Mouse (Mus musculus) limb, embryonic 11.5 days (tissue): Measurements from ENCODE around the gene Fam71e1. TPM values are rescaled to one million over a fixed set of nuclear protein-coding genes. Genes with fewer than 3 reads are reported as not detected.

Experiments used
- ATAC-seq: fragments of 200-750 bp; cut with Nextera tagmentation; 2 replicates; pipeline ENCODE4 v1.8.0; 2017; ENCODE audit warnings: low read depth; ENCODE audit not compliant: insufficient number of reproducible peaks, low FRiP score, low TSS enrichment
- DNase-seq: peaks from one replicate; pipeline ENCODE4 v3.0.0-alpha.2; 2015; ENCODE audit warnings: low spot score
- H3K27ac ChIP-seq: fragments of 300-500 bp; sonication (generic); replicated peaks from 2 replicates; pipeline ENCODE4 v1.5.1; 2014; ENCODE audit warnings: low read depth, mild to moderate bottlenecking, low read length
- H3K27me3 ChIP-seq: fragments of 300-500 bp; sonication (generic); 2 replicates; pipeline ENCODE4 v1.6.1; 2014; ENCODE audit warnings: mild to moderate bottlenecking, low read length, mixed read lengths; ENCODE audit not compliant: control insufficient read depth, insufficient read depth
- H3K36me3 ChIP-seq: fragments of 300-500 bp; sonication (generic); 2 replicates; pipeline ENCODE4 v1.6.1; 2014; ENCODE audit warnings: mild to moderate bottlenecking, low read length, moderate library complexity, mixed read lengths; ENCODE audit not compliant: control insufficient read depth, insufficient read depth
- H3K4me1 ChIP-seq: fragments of 300-500 bp; sonication (generic); 2 replicates; pipeline ENCODE4 v1.6.1; 2014; ENCODE audit warnings: low read length, mixed read lengths; ENCODE audit not compliant: control insufficient read depth, insufficient read depth
- H3K4me2 ChIP-seq: fragments of 300-500 bp; sonication (generic); 2 replicates; pipeline ENCODE4 v1.6.1; 2014; ENCODE audit warnings: low read depth, mild to moderate bottlenecking, moderate library complexity; ENCODE audit not compliant: severe bottlenecking
- H3K4me3 ChIP-seq: fragments of 300-500 bp; sonication (generic); 2 replicates; pipeline ENCODE4 v1.5.1; 2014; ENCODE audit warnings: low read depth, low read length
- H3K9ac ChIP-seq: fragments of 300-500 bp; sonication (generic); 2 replicates; pipeline ENCODE4 v1.6.1; 2014; ENCODE audit warnings: mild to moderate bottlenecking, low read length
- H3K9me3 ChIP-seq: fragments of 300-500 bp; sonication (generic); 2 replicates; pipeline ENCODE4 v1.6.1; 2016; ENCODE audit warnings: low read length; ENCODE audit not compliant: control insufficient read depth
- WGBS: fragments of 180-500 bp; shearing (Covaris S2); extraction: QIAGEN DNeasy Blood & Tissue Kit; methylation state at CpG from one replicate; pipeline ENCODE4 v1.1.7; 2014; 5-methylcytosine and 5-hydroxymethylcytosine counted together
- polyA plus RNA-seq: library from polyadenylated mRNA; unstranded; fragments of >200 nt; fragmentation: Nextera tagmentation; extraction: Ambion mirVana; gene quantifications from 2 replicates; pipeline ENCODE4 v1.2.1, GENCODE M21; 2014

Gene Fam71e1
- polyA plus RNA-seq, 1 experiment from 2014 or later, result 13.2 TPM

GRCm38 (mm10) chr7:44532918-44533745 lies 36.8 kb downstream of the Fam71e1 start:
- Histone ChIP-seq H3K4me2 (no peak overlapping the region), H3K27me3 (0 out of 2 replicates have a peak, but pooled peaks cover under 1% of the 10 kb centered on the region), H3K9ac (no peak overlapping the region), H3K4me1 (no peaks in the 10 kb centered on the region), H3K27ac (no peak overlapping the region), H3K9me3 (no peaks in the 10 kb centered on the region), H3K4me3 (no peak overlapping the region), H3K36me3 (peaks cover 23% of the 10 kb centered on the region)
- ATAC-seq (no peak), DNase-seq (no peak)
- WGBS, result 85% methylated on average over 29 of the region's 29 CpGs

- Histone ChIP-seq H3K27ac (no peak overlapping the region), H3K4me2 (no peak overlapping the region), H3K4me3 (no peak overlapping the region), H3K36me3 (peaks cover 27% of the 10 kb centered on the region), H3K9me3 (no peaks in the 10 kb centered on the region), H3K27me3 (no peaks in the 10 kb centered on the region), H3K4me1 (no peaks in the 10 kb centered on the region), H3K9ac (no peak overlapping the region)
- DNase-seq, result no peak
- WGBS, result 82% methylated on average over 12 of the region's 12 CpGs
- ATAC-seq, result no peak
Observed at GRCm38 (mm10) chr7:44533746-44534045, 37.3 kb downstream of the Fam71e1 start.

- Histone ChIP-seq H3K4me1 (no peaks in the 10 kb centered on the region), H3K9me3 (no peaks in the 10 kb centered on the region), H3K4me2 (no peak overlapping the region), H3K4me3 (no peak overlapping the region), H3K36me3 (peaks cover 31% of the 10 kb centered on the region), H3K27ac (no peak overlapping the region), H3K9ac (no peak overlapping the region), H3K27me3 (no peaks in the 10 kb centered on the region)
- WGBS, result 87% methylated on average over 13 of the region's 13 CpGs
- ATAC-seq, result no peak
- DNase-seq, result no peak
Observed at GRCm38 (mm10) chr7:44534242-44534641, 37.9 kb downstream of the Fam71e1 start.

- H3K9me3 ChIP-seq, result no peaks in the 10 kb centered on the region
- DNase-seq, result no peak
- ATAC-seq, result no peak
- H3K27ac ChIP-seq, result no peak overlapping the region
- 0 out of 2 replicates have a peak overlapping the region, but pooled peaks have one; percentile 7 for H3K9ac ChIP-seq
- H3K4me1 ChIP-seq, result no peaks in the 10 kb centered on the region
- peaks cover 33% of the 10 kb centered on the region for H3K36me3 ChIP-seq
- no peaks in the 10 kb centered on the region for H3K27me3 ChIP-seq
- WGBS, result 82% methylated on average over 19 of the region's 19 CpGs
- no peak overlapping the region for H3K4me3 ChIP-seq
- no peak overlapping the region for H3K4me2 ChIP-seq
Observed at GRCm38 (mm10) chr7:44534656-44535441, 38.5 kb downstream of the Fam71e1 start.

GRCm38 (mm10) chr7:44535657-44536589 lies 39.5 kb downstream of the Fam71e1 start:
- H3K4me3 ChIP-seq, result no peak overlapping the region
- 95% methylated on average over 27 of the region's 27 CpGs for WGBS
- no peaks in the 10 kb centered on the region for H3K4me1 ChIP-seq
- ATAC-seq, result no peak
- no peak for DNase-seq
- no peak overlapping the region for H3K27ac ChIP-seq
- H3K9ac ChIP-seq, result no peak overlapping the region
- H3K4me2 ChIP-seq, result no peak overlapping the region
- H3K27me3 ChIP-seq, result no peaks in the 10 kb centered on the region
- H3K9me3 ChIP-seq, result no peaks in the 10 kb centered on the region
- peaks cover 44% of the 10 kb centered on the region for H3K36me3 ChIP-seq

GRCm38 (mm10) chr7:44536590-44536968 lies 40.2 kb downstream of the Fam71e1 start:
- no peaks in the 10 kb centered on the region for H3K9me3 ChIP-seq
- peaks cover 50% of the 10 kb centered on the region for H3K36me3 ChIP-seq
- 95% methylated on average over 6 of the region's 6 CpGs for WGBS
- no peak overlapping the region for H3K4me3 ChIP-seq
- no peak for ATAC-seq
- H3K4me1 ChIP-seq, result no peaks in the 10 kb centered on the region
- H3K4me2 ChIP-seq, result no peak overlapping the region
- H3K27me3 ChIP-seq, result no peaks in the 10 kb centered on the region
- H3K27ac ChIP-seq, result no peak overlapping the region
- no peak for DNase-seq
- no peak overlapping the region for H3K9ac ChIP-seq

GRCm38 (mm10) chr7:44537009-44537408 lies 40.6 kb downstream of the Fam71e1 start:
- DNase-seq (no peak), ATAC-seq (no peak)
- H3K9ac ChIP-seq, result no peak overlapping the region
- peaks cover 54% of the 10 kb centered on the region for H3K36me3 ChIP-seq
- no peak overlapping the region for H3K4me2 ChIP-seq
- no peak overlapping the region for H3K27ac ChIP-seq
- H3K4me3 ChIP-seq, result no peak overlapping the region
- 88% methylated on average over 7 of the region's 7 CpGs for WGBS
- no peaks in the 10 kb centered on the region for H3K9me3 ChIP-seq
- no peaks in the 10 kb centered on the region for H3K4me1 ChIP-seq
- H3K27me3 ChIP-seq, result no peaks in the 10 kb centered on the region

- Histone ChIP-seq H3K36me3 (peaks cover 58% of the 10 kb centered on the region), H3K9ac (no peak overlapping the region), H3K9me3 (no peaks in the 10 kb centered on the region), H3K27me3 (no peaks in the 10 kb centered on the region), H3K4me3 (no peak overlapping the region), H3K27ac (no peak overlapping the region), H3K4me2 (no peak overlapping the region), H3K4me1 (no peaks in the 10 kb centered on the region)
- DNase-seq, result no peak
- no peak for ATAC-seq
- 92% methylated on average over 13 of the region's 13 CpGs for WGBS
Observed at GRCm38 (mm10) chr7:44537496-44537895, 41.1 kb downstream of the Fam71e1 start.
